Mouse (Mus musculus) heart, postnatal 0 days (tissue): ENCODE measurements around the gene Top2a.

ENCODE experiments used
- CTCF ChIP-seq: IDR thresholded peaks from 2 replicates; pipeline ENCODE4 v1.5.1; 2016; ENCODE audit warnings: antibody characterized with exemption, control low read depth, low read depth
- EP300 ChIP-seq: IDR thresholded peaks from 2 replicates; pipeline ENCODE4 v1.6.1; 2016; ENCODE audit warnings: antibody characterized with exemption, low read depth

DNA sequence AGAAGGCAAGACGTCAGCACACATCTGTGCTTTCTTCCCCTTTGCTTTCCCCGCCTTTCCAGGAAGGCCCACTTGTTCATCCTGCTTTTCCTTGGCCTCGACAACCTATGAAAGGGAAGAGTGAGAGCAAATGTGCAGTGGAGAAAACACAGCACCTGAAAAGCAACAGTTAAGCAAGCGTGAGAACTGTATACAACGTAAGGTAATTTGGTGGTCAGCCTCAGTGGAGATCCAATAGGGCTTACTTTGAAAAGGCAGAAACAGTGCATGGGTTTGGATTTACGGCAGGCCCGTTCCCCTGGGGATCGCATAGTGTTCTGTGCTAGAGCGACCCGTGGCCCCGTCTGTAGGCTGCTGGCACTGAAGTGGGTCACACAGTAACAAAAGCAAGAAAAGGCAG, 24.7 kb downstream of the Top2a start:
- TF ChIP-seq CTCF, result no peak
- no peak for TF ChIP-seq EP300
